Comparison of ENCODE assay signal across 8 mouse cellular contexts in genomic region chr7:125899036-125899435, GRCm38 (mm10).
DNase-seq lines count a peak whose midpoint lies in the region; ATAC-seq lines count a peak whose summit lies in the region.

No protein-coding gene starts in this region.

- no peaks in the 10 kb centered on the region for H3K36me3 ChIP-seq in embryonic facial prominence, embryonic 14.5 days (ENCODE audit: control insufficient read depth, insufficient read depth, low read length)
- H3K36me3 ChIP-seq in embryonic facial prominence, embryonic 10.5 days (replicated peaks), result no peaks in the 10 kb centered on the region

- no peak overlapping the region for H3K27ac ChIP-seq in embryonic facial prominence, embryonic 14.5 days (replicated peaks; ENCODE audit: low read depth, low read length)
- H3K27ac ChIP-seq in embryonic facial prominence, embryonic 10.5 days (replicated peaks), result no peak overlapping the region

- no peaks in the 10 kb centered on the region for H3K27me3 ChIP-seq in embryonic facial prominence, embryonic 14.5 days (replicated peaks; ENCODE audit: control insufficient read depth, insufficient read depth, low read length)
- H3K27me3 ChIP-seq in embryonic facial prominence, embryonic 10.5 days (replicated peaks; ENCODE audit: low read depth, poor library complexity, severe bottlenecking), result 0 out of 2 replicates have a peak, but pooled peaks cover 9% of the 10 kb centered on the region

- no peak overlapping the region for H3K4me2 ChIP-seq in embryonic facial prominence, embryonic 14.5 days (ENCODE audit: low read depth, low read length)

- ATAC-seq in embryonic facial prominence, embryonic 14.5 days (ENCODE audit: low read depth), result peak; percentile 75
- no peak for ATAC-seq in monocyte, adult 5-6 weeks (replicated peaks; ENCODE audit: insufficient number of reproducible peaks, low FRiP score, low TSS enrichment, poor library complexity, severe bottlenecking)

- peaks cover 3% of the 10 kb centered on the region; the same call in 1 of the 2 replicates for H3K4me1 ChIP-seq in embryonic facial prominence, embryonic 14.5 days (ENCODE audit: control insufficient read depth, insufficient read depth, low read length)
- peaks cover 4% of the 10 kb centered on the region; the same call in 1 of the 2 replicates for H3K4me1 ChIP-seq in embryonic facial prominence, embryonic 10.5 days

- intact Hi-C loops in heart, postnatal 36 days (cut with DNase I), result no loop called here

- no peak overlapping the region for H3K9ac ChIP-seq in embryonic facial prominence, embryonic 14.5 days (ENCODE audit: low read depth, low read length)

- 39% methylated on average over 7 of the region's 7 CpGs for WGBS in embryonic facial prominence, embryonic 14.5 days
- 61% methylated on average over 7 of the region's 7 CpGs for WGBS in embryonic facial prominence, embryonic 10.5 days

- no peaks in the 10 kb centered on the region for H3K9me3 ChIP-seq in embryonic facial prominence, embryonic 14.5 days (ENCODE audit: control insufficient read depth, low read length)
- H3K9me3 ChIP-seq in embryonic facial prominence, embryonic 10.5 days, result no peaks in the 10 kb centered on the region

- H3K4me3 ChIP-seq in embryonic facial prominence, embryonic 14.5 days (ENCODE audit: low read depth, low read length), result no peak overlapping the region
- no peak overlapping the region for H3K4me3 ChIP-seq in embryonic facial prominence, embryonic 10.5 days

- peak; percentile 75 for DNase-seq in embryonic facial prominence, embryonic 14.5 days (ENCODE audit: low spot score)
- no peak for DNase-seq in embryonic facial prominence, embryonic 10.5 days (ENCODE audit: low spot score)
- DNase-seq in adrenal gland, adult (ENCODE audit: inconsistent age in 2 of 2, low spot score in 1 of 2), result peak; percentile 93 to 95
- peak; percentile 36 to 65 for DNase-seq in frontal cortex, postnatal 10 days (ENCODE audit: low spot score in 2 of 2)
- peak; percentile 24 to 39 for DNase-seq in heart, postnatal 36 days
- DNase-seq in lung, adult 18-20 months, result peak; percentile 77 to 82
- DNase-seq in urinary bladder, postnatal 36 days (ENCODE audit: low spot score in 2 of 2), result peak; percentile 64 to 77
